Mouse (Mus musculus): ENCODE measurements around the gene Gpr155.

DNA sequence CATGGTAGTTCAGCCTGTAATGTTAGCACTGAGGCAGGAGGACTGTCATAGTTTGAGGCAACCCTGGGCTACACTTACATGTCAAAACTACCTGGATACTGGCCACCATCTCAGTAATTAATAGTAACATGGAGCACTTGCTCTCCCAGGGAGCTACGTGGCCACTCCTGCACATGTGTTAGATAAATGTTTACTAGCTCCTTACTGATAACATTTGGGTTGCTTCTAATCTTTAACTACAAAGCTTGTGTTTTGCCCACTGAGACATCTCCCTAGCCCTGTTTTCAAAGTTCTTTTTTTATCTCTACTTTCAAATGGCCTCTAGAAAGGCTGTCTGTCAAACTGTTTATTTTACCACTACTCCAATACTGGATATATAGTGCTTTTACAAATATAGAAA is 84.4 kb downstream of the Gpr155 start:
- no peak for TF ChIP-seq CTCF (IDR thresholded peaks at IDR 0.05; ENCODE audit: extremely low read depth, insufficient read length, insufficient replicate concordance, low read depth, low read length)
- TF ChIP-seq POLR2A (IDR thresholded peaks at IDR 0.05; ENCODE audit: low read depth, low read length): no peak

All from small intestine, adult 2 months (tissue).